Mouse (Mus musculus) heart, embryonic 13.5 days (tissue): Measurements from ENCODE around the gene P4ha2. TPM values are rescaled to one million over a fixed set of nuclear protein-coding genes. Genes with fewer than 3 reads are reported as not detected.

ENCODE experiments used
- ATAC-seq: fragments of 200-750 bp; cut with Nextera tagmentation; 2 replicates; pipeline ENCODE4 v1.8.0; 2017; ENCODE audit warnings: moderate TSS enrichment; ENCODE audit not compliant: insufficient number of reproducible peaks, low FRiP score, low TSS enrichment; ENCODE audit errors: extremely low read depth
- H3K27ac ChIP-seq: fragments of 300-500 bp; sonication (generic); replicated peaks from 2 replicates; pipeline ENCODE4 v1.5.1; 2015; ENCODE audit warnings: moderate library complexity, mild to moderate bottlenecking, inconsistent platforms
- H3K27me3 ChIP-seq: fragments of 300-500 bp; sonication (generic); replicated peaks from 2 replicates; pipeline ENCODE4 v1.6.1; 2015; ENCODE audit warnings: mild to moderate bottlenecking, inconsistent platforms
- H3K36me3 ChIP-seq: fragments of 300-500 bp; sonication (generic); 2 replicates; pipeline ENCODE4 v1.6.1; 2015; ENCODE audit warnings: mild to moderate bottlenecking, inconsistent platforms
- H3K4me1 ChIP-seq: fragments of 300-500 bp; sonication (generic); 2 replicates; pipeline ENCODE4 v1.6.1; 2015; ENCODE audit warnings: inconsistent platforms
- H3K4me2 ChIP-seq: fragments of 300-500 bp; sonication (generic); 2 replicates; pipeline ENCODE4 v1.6.1; 2015; ENCODE audit warnings: inconsistent platforms, mild to moderate bottlenecking, moderate library complexity
- H3K4me3 ChIP-seq: fragments of 300-500 bp; sonication (generic); 2 replicates; pipeline ENCODE4 v1.5.1; 2015; ENCODE audit warnings: moderate library complexity, mild to moderate bottlenecking, inconsistent platforms
- H3K9ac ChIP-seq: fragments of 300-500 bp; sonication (generic); 2 replicates; pipeline ENCODE4 v1.6.1; 2015; ENCODE audit warnings: inconsistent platforms, mild to moderate bottlenecking, moderate library complexity
- H3K9me3 ChIP-seq: fragments of 300-500 bp; sonication (generic); 2 replicates; pipeline ENCODE4 v1.6.1; 2016; ENCODE audit warnings: inconsistent platforms
- WGBS: fragments of 180-500 bp; shearing (Covaris S2); methylation state at CpG from one replicate; pipeline ENCODE4 v1.1.7; 2015; ENCODE audit warnings: mixed read lengths; 5-methylcytosine and 5-hydroxymethylcytosine counted together
- polyA plus RNA-seq: library from polyadenylated mRNA; unstranded; fragments of >200 nt; fragmentation: Nextera tagmentation; extraction: Ambion mirVana; gene quantifications from 2 replicates; pipeline ENCODE4 v1.2.1, GENCODE M21; 2015

Gene P4ha2
- polyA plus RNA-seq, 1 experiment from 2014 or later: 44.7 TPM

- H3K9ac ChIP-seq: peak overlapping the region; percentile 17; the same call in 1 of the 2 replicates
- H3K36me3 ChIP-seq: no peaks in the 10 kb centered on the region
- H3K4me1 ChIP-seq: peaks cover 77% of the 10 kb centered on the region
- H3K4me2 ChIP-seq: no peak overlapping the region
- ATAC-seq: no peak
- no peaks in the 10 kb centered on the region for H3K9me3 ChIP-seq
- H3K27ac ChIP-seq: 0 out of 2 replicates have a peak overlapping the region, but pooled peaks have one; percentile 28
- 65% methylated on average over 12 of the region's 12 CpGs for WGBS
- H3K4me3 ChIP-seq: no peak overlapping the region
- peaks cover 48% of the 10 kb centered on the region for H3K27me3 ChIP-seq
These were observed 37.7 kb upstream of the P4ha2 start for GRCm38 (mm10) chr11:54062086-54062752.

GRCm38 (mm10) chr11:54062753-54063471 lies 37.0 kb upstream of the P4ha2 start:
- ATAC-seq: no peak
- Histone ChIP-seq H3K27ac (0 out of 2 replicates have a peak overlapping the region, but pooled peaks have one; percentile 28), H3K9ac (peak overlapping the region; percentile 17; the same call in 1 of the 2 replicates), H3K36me3 (no peaks in the 10 kb centered on the region), H3K27me3 (peaks cover 51% of the 10 kb centered on the region), H3K9me3 (no peaks in the 10 kb centered on the region), H3K4me1 (peaks cover 83% of the 10 kb centered on the region), H3K4me3 (no peak overlapping the region), H3K4me2 (no peak overlapping the region)
- WGBS: 71% methylated on average over 9 of the region's 9 CpGs

- Histone ChIP-seq H3K4me2 (no peak overlapping the region), H3K27me3 (peaks cover 55% of the 10 kb centered on the region), H3K36me3 (no peaks in the 10 kb centered on the region), H3K4me3 (no peak overlapping the region), H3K4me1 (peaks cover 83% of the 10 kb centered on the region), H3K9me3 (no peaks in the 10 kb centered on the region), H3K9ac (no peak overlapping the region), H3K27ac (no peak overlapping the region)
- 91% methylated on average over 10 of the region's 10 CpGs for WGBS
- ATAC-seq: no peak
These were observed 36.5 kb upstream of the P4ha2 start for GRCm38 (mm10) chr11:54063472-54063775.

- no peak for ATAC-seq
- Histone ChIP-seq H3K9ac (no peak overlapping the region), H3K4me2 (no peak overlapping the region), H3K27me3 (peaks cover 66% of the 10 kb centered on the region), H3K9me3 (no peaks in the 10 kb centered on the region), H3K4me1 (peaks cover 82% of the 10 kb centered on the region), H3K27ac (no peak overlapping the region), H3K4me3 (no peak overlapping the region), H3K36me3 (no peaks in the 10 kb centered on the region)
- WGBS: 49% methylated on average over 3 of the region's 3 CpGs
These were observed 35.4 kb upstream of the P4ha2 start for GRCm38 (mm10) chr11:54064412-54064978.

GRCm38 (mm10) chr11:54065106-54065914 lies 34.6 kb upstream of the P4ha2 start:
- ATAC-seq: no peak
- H3K9me3 ChIP-seq: no peaks in the 10 kb centered on the region
- H3K4me1 ChIP-seq: peaks cover 76% of the 10 kb centered on the region
- H3K27me3 ChIP-seq: peaks cover 74% of the 10 kb centered on the region
- H3K36me3 ChIP-seq: no peaks in the 10 kb centered on the region
- 68% methylated on average over 12 of the region's 12 CpGs for WGBS
- H3K4me3 ChIP-seq: no peak overlapping the region
- H3K4me2 ChIP-seq: no peak overlapping the region
- no peak overlapping the region for H3K9ac ChIP-seq
- H3K27ac ChIP-seq: no peak overlapping the region

- H3K4me2 ChIP-seq: no peak overlapping the region
- H3K27me3 ChIP-seq: peaks cover 79% of the 10 kb centered on the region
- no peak overlapping the region for H3K27ac ChIP-seq
- no peaks in the 10 kb centered on the region for H3K9me3 ChIP-seq
- 84% methylated on average over 4 of the region's 4 CpGs for WGBS
- no peaks in the 10 kb centered on the region for H3K36me3 ChIP-seq
- H3K4me3 ChIP-seq: no peak overlapping the region
- ATAC-seq: no peak
- no peak overlapping the region for H3K9ac ChIP-seq
- peaks cover 73% of the 10 kb centered on the region for H3K4me1 ChIP-seq
These were observed 34.0 kb upstream of the P4ha2 start for GRCm38 (mm10) chr11:54065915-54066178.

GRCm38 (mm10) chr11:54066400-54066799 lies 33.5 kb upstream of the P4ha2 start:
- Histone ChIP-seq H3K9me3 (no peaks in the 10 kb centered on the region), H3K9ac (peak overlapping the region; percentile 6; the same call in 1 of the 2 replicates), H3K4me3 (no peak overlapping the region), H3K27me3 (peaks cover 80% of the 10 kb centered on the region), H3K27ac (no peak overlapping the region), H3K4me2 (no peak overlapping the region), H3K4me1 (peaks cover 69% of the 10 kb centered on the region), H3K36me3 (no peaks in the 10 kb centered on the region)
- WGBS: 55% methylated on average over 5 of the region's 5 CpGs
- no peak for ATAC-seq

- H3K4me2 ChIP-seq: peak overlapping the region; percentile 94
- peaks cover 87% of the 10 kb centered on the region for H3K27me3 ChIP-seq
- H3K9ac ChIP-seq: no peak overlapping the region
- WGBS: 27% methylated on average over 12 of the region's 12 CpGs
- no peak for ATAC-seq
- peaks cover 69% of the 10 kb centered on the region for H3K4me1 ChIP-seq
- H3K4me3 ChIP-seq: peak overlapping the region; percentile 63; the same call in 1 of the 2 replicates
- no peak overlapping the region for H3K27ac ChIP-seq
- no peaks in the 10 kb centered on the region for H3K9me3 ChIP-seq
- no peaks in the 10 kb centered on the region for H3K36me3 ChIP-seq
These were observed 32.4 kb upstream of the P4ha2 start for GRCm38 (mm10) chr11:54067318-54067995.

- H3K9me3 ChIP-seq: no peaks in the 10 kb centered on the region
- no peak for ATAC-seq
- WGBS: 29% methylated on average over 4 of the region's 4 CpGs
- peaks cover 69% of the 10 kb centered on the region for H3K4me1 ChIP-seq
- H3K36me3 ChIP-seq: no peaks in the 10 kb centered on the region
- peak overlapping the region; percentile 82 for H3K9ac ChIP-seq
- H3K27me3 ChIP-seq: peaks cover 91% of the 10 kb centered on the region
- H3K27ac ChIP-seq: no peak overlapping the region; the same call in 1 of the 2 replicates
- H3K4me3 ChIP-seq: peak overlapping the region; percentile 63
- peak overlapping the region; percentile 94 for H3K4me2 ChIP-seq
These were observed 31.8 kb upstream of the P4ha2 start for GRCm38 (mm10) chr11:54067996-54068519.

- no peaks in the 10 kb centered on the region for H3K36me3 ChIP-seq
- H3K4me2 ChIP-seq: peak within 1 kb of the TSS; percentile 94
- no peak within 1 kb of the TSS; the same call in 1 of the 2 replicates for H3K27ac ChIP-seq
- no peak for ATAC-seq
- H3K4me1 ChIP-seq: peaks cover 74% of the 10 kb centered on the region
- peak within 1 kb of the TSS; percentile 82 for H3K9ac ChIP-seq
- 2% methylated on average over 55 of the region's 61 CpGs for WGBS
- H3K27me3 ChIP-seq: peaks cover 94% of the 10 kb centered on the region
- peak within 1 kb of the TSS; percentile 63 for H3K4me3 ChIP-seq
- H3K9me3 ChIP-seq: no peaks in the 10 kb centered on the region
These were observed 31.1 kb upstream of the P4ha2 start, which contains the start of gene Pdlim4 for GRCm38 (mm10) chr11:54068520-54069371. Gene Pdlim4 (minus strand): TSS chr11:54069014.
